Comparison of ENCODE assay signal across 23 mouse cellular contexts in genomic region chr11:115600743-115601142, GRCm38 (mm10). TPM values are rescaled to one million over a fixed set of nuclear protein-coding genes. Genes with fewer than 3 reads are reported as not detected.
DNase-seq lines count a peak whose midpoint lies in the region; ATAC-seq and TF ChIP-seq lines count a peak whose summit lies in the region.
"Had no signal": no experiment of that assay in that cellular context is flagged by ENCODE, and none has a peak within 500 bp of the region (broad histone marks: within the 10 kb centered on the region; RNA-seq: fewer than 3 reads in every experiment).

No protein-coding gene starts in this region.

- H3K9me3 ChIP-seq in liver, embryonic 11.5 days (ENCODE audit: control insufficient read depth, low read length): no peaks in the 10 kb centered on the region
- H3K9me3 ChIP-seq in MEL (replicated peaks; ENCODE audit: insufficient read depth, low read length): no peaks in the 10 kb centered on the region
- H3K9me3 ChIP-seq in liver, embryonic 15.5 days (replicated peaks): no peaks in the 10 kb centered on the region
- no peaks in the 10 kb centered on the region for H3K9me3 ChIP-seq in forebrain, embryonic 16.5 days (ENCODE audit: control insufficient read depth, low read length)
- H3K9me3 ChIP-seq: embryonic facial prominence, embryonic 15.5 days; forebrain, embryonic 15.5 days; hindbrain, embryonic 10.5 days; intestine, embryonic 15.5 days; limb, embryonic 10.5 days; midbrain, embryonic 10.5 days; neural tube, embryonic 15.5 days; stomach, embryonic 15.5 days had no signal

- TF ChIP-seq POLR2A in MEL (IDR thresholded peaks at IDR 0.05; ENCODE audit: control insufficient read depth in 1 of 2, insufficient read depth in 1 of 2, low read depth in 1 of 2, low read length in 2 of 2, poor library complexity in 1 of 2): no peak

- no peak for TF ChIP-seq CTCF in MEL (IDR thresholded peaks at IDR 0.05 in 2 of 3, conservative IDR thresholded peaks at IDR 0.05 in 1 of 3; ENCODE audit: control insufficient read depth in 1 of 3, insufficient read depth in 1 of 3, low read depth in 2 of 3, low read length in 3 of 3, poor library complexity in 1 of 3, severe bottlenecking in 1 of 3)

- TF ChIP-seq RAD21 in MEL (IDR thresholded peaks at IDR 0.05; ENCODE audit: low read depth, low read length): no peak

- no peaks in the 10 kb centered on the region for H3K27me3 ChIP-seq in liver, embryonic 11.5 days (replicated peaks; ENCODE audit: control insufficient read depth, insufficient read depth, low read length)
- no peaks in the 10 kb centered on the region for H3K27me3 ChIP-seq in MEL (ENCODE audit: control insufficient read depth in 1 of 2, insufficient read depth in 2 of 2, low read length in 2 of 2)
- no peaks in the 10 kb centered on the region for H3K27me3 ChIP-seq in liver, embryonic 15.5 days
- no peaks in the 10 kb centered on the region for H3K27me3 ChIP-seq in splenic B cell, adult 2 months (ENCODE audit: control insufficient read depth, insufficient read depth, low read length, poor library complexity, severe bottlenecking)
- H3K27me3 ChIP-seq in forebrain, embryonic 16.5 days (replicated peaks; ENCODE audit: control insufficient read depth, insufficient read depth, low read length): no peaks in the 10 kb centered on the region
- H3K27me3 ChIP-seq: embryonic facial prominence, embryonic 15.5 days; forebrain, embryonic 15.5 days; intestine, embryonic 15.5 days; neural tube, embryonic 15.5 days; stomach, embryonic 15.5 days had no signal

- no peak for ATAC-seq in liver, embryonic 11.5 days (replicated peaks; ENCODE audit: low FRiP score)
- no peak for ATAC-seq in liver, embryonic 15.5 days (ENCODE audit: insufficient read depth)
- ATAC-seq in forebrain, embryonic 16.5 days: no peak
- ATAC-seq: forebrain, embryonic 15.5 days; hindbrain, embryonic 16.5 days; intestine, embryonic 15.5 days had no signal

- DNase-seq in liver, embryonic 11.5 days (ENCODE audit: low spot score): no peak
- no peak for DNase-seq in liver
- no peak for DNase-seq in MEL (ENCODE audit: low read depth, low spot score)
- DNase-seq in splenic B cell, adult 2 months (ENCODE audit: low read depth, low spot score): peak; percentile 58
- no peak for DNase-seq in adipocyte (ENCODE audit: low spot score)
- DNase-seq: adrenal gland, postnatal 25 days; cerebellum, adult 9-10 months; gastrocnemius, postnatal 25 days; heart, adult 18-20 months; kidney, adult 8-10 months; kidney, postnatal 14 days; thymus, postnatal 25 days had no signal

- TF ChIP-seq EP300 in MEL (IDR thresholded peaks at IDR 0.05; ENCODE audit: low read depth in 1 of 2, low read length in 2 of 2): no peak

- no peak overlapping the region for H3K9ac ChIP-seq in liver, embryonic 11.5 days (ENCODE audit: low read depth, low read length)
- H3K9ac ChIP-seq in MEL (ENCODE audit: control insufficient read depth, low read depth, low read length, poor library complexity, severe bottlenecking): peak overlapping the region; percentile 28
- H3K9ac ChIP-seq in liver, embryonic 15.5 days: no peak overlapping the region
- no peak overlapping the region for H3K9ac ChIP-seq in forebrain, embryonic 16.5 days (replicated peaks; ENCODE audit: low read depth, low read length)
- H3K9ac ChIP-seq: embryonic facial prominence, embryonic 15.5 days; forebrain, embryonic 15.5 days; intestine, embryonic 15.5 days; neural tube, embryonic 15.5 days; stomach, embryonic 15.5 days had no signal

- WGBS in liver, embryonic 11.5 days: 94% methylated on average over 15 of the region's 15 CpGs
- WGBS in liver, embryonic 15.5 days (ENCODE audit: insufficient replicate concordance): 94% methylated on average over 15 of the region's 15 CpGs
- 98% methylated on average over 15 of the region's 15 CpGs for WGBS in forebrain, embryonic 16.5 days

- peaks cover 20% of the 10 kb centered on the region for H3K36me3 ChIP-seq in liver, embryonic 11.5 days (ENCODE audit: control insufficient read depth, insufficient read depth, low read length)
- peaks cover 9 to 37% of the 10 kb centered on the region in 2 experiments for H3K36me3 ChIP-seq in MEL (ENCODE audit: control insufficient read depth in 1 of 2, insufficient read depth in 2 of 2, low read length in 2 of 2)
- H3K36me3 ChIP-seq in liver, embryonic 15.5 days (replicated peaks): peaks cover 50% of the 10 kb centered on the region
- H3K36me3 ChIP-seq in splenic B cell, adult 2 months (ENCODE audit: control insufficient read depth, insufficient read depth, low read length, poor library complexity, severe bottlenecking): peaks cover 1% of the 10 kb centered on the region
- no peaks in the 10 kb centered on the region; the same call in 1 of the 2 replicates for H3K36me3 ChIP-seq in forebrain, embryonic 16.5 days (ENCODE audit: control insufficient read depth, insufficient read depth)

- peaks cover 81% of the 10 kb centered on the region for H3K79me2 ChIP-seq in MEL (ENCODE audit: control insufficient read depth, insufficient read depth, low read length, poor library complexity)

- no peak overlapping the region for H3K27ac ChIP-seq in liver, embryonic 11.5 days (ENCODE audit: low read depth, low read length)
- peak overlapping the region; percentile 35; the same call in 1 of the 2 replicates for H3K27ac ChIP-seq in MEL (ENCODE audit: control insufficient read depth, low read depth, low read length)
- H3K27ac ChIP-seq in liver, embryonic 15.5 days (replicated peaks): no peak overlapping the region
- H3K27ac ChIP-seq in forebrain, embryonic 16.5 days (ENCODE audit: low read length): no peak overlapping the region
- H3K27ac ChIP-seq: embryonic facial prominence, embryonic 15.5 days; forebrain, embryonic 15.5 days; hindbrain, embryonic 10.5 days; intestine, embryonic 15.5 days; limb, embryonic 10.5 days; midbrain, embryonic 10.5 days; neural tube, embryonic 15.5 days; stomach, embryonic 15.5 days had no signal

- H3K4me3 ChIP-seq in liver, embryonic 11.5 days (ENCODE audit: low read depth, low read length): no peak overlapping the region
- H3K4me3 ChIP-seq in MEL (ENCODE audit: control insufficient read depth in 1 of 2, insufficient read depth in 1 of 2, low read depth in 2 of 2, low read length in 2 of 2): no peak overlapping the region
- no peak overlapping the region for H3K4me3 ChIP-seq in liver, embryonic 15.5 days (replicated peaks)
- no peak overlapping the region for H3K4me3 ChIP-seq in forebrain, embryonic 16.5 days (replicated peaks; ENCODE audit: low read length)
- H3K4me3 ChIP-seq: embryonic facial prominence, embryonic 15.5 days; forebrain, embryonic 15.5 days; hindbrain, embryonic 10.5 days; intestine, embryonic 15.5 days; limb, embryonic 10.5 days; midbrain, embryonic 10.5 days; neural tube, embryonic 15.5 days; stomach, embryonic 15.5 days had no signal

- H3K4me2 ChIP-seq in liver, embryonic 11.5 days: peak overlapping the region; percentile 1; the same call in 1 of the 2 replicates
- peak overlapping the region; percentile 2; the same call in 1 of the 2 replicates for H3K4me2 ChIP-seq in liver, embryonic 15.5 days
- no peak overlapping the region for H3K4me2 ChIP-seq in forebrain, embryonic 16.5 days (ENCODE audit: low read length)
- H3K4me2 ChIP-seq: embryonic facial prominence, embryonic 15.5 days; forebrain, embryonic 15.5 days; intestine, embryonic 15.5 days; neural tube, embryonic 15.5 days; stomach, embryonic 15.5 days had no signal

- H3K4me1 ChIP-seq in liver, embryonic 11.5 days (replicated peaks; ENCODE audit: control insufficient read depth, insufficient read depth, low read length): peaks cover 34% of the 10 kb centered on the region
- H3K4me1 ChIP-seq in MEL (ENCODE audit: control insufficient read depth in 1 of 2, insufficient read depth in 2 of 2, low read length in 2 of 2): peaks cover 9 to 41% of the 10 kb centered on the region in 2 experiments
- H3K4me1 ChIP-seq in liver, embryonic 15.5 days (replicated peaks): peaks cover 60% of the 10 kb centered on the region
- peaks cover 21% of the 10 kb centered on the region for H3K4me1 ChIP-seq in forebrain, embryonic 16.5 days (replicated peaks; ENCODE audit: control insufficient read depth, insufficient read depth, low read length)

RNA-seq across cellular contexts. Expression of gene Mrps7, which starts 3.0 kb away (rescaled TPM):
- polyA plus RNA-seq in liver, embryonic 11.5 days (2014; fragmentation: Nextera tagmentation; extraction: Ambion mirVana): 121 and 125 TPM in 2 replicates
- 138 and 157 TPM in 2 replicates for total RNA-seq in MEL (2012; rRNA removed)
- 100 to 1,000 TPM; 106 to 199 TPM for polyA plus RNA-seq in MEL (2012; ENCODE audit: insufficient read depth in 1 of 2, insufficient read length in 2 of 2, low read depth in 1 of 2, low replicate concordance in 2 of 2, missing spikeins in 1 of 2)
- 49.5 and 51.3 TPM in 2 replicates for polyA plus RNA-seq in liver, embryonic 15.5 days (2015; fragmentation: Nextera tagmentation; extraction: Ambion mirVana)
- 68.0 and 76.5 TPM in 2 replicates for polyA plus RNA-seq in forebrain, embryonic 16.5 days (2015; fragmentation: Nextera tagmentation; extraction: Ambion mirVana)

RNA-seq across cellular contexts. Expression of gene Gga3, which starts 3.1 kb away (rescaled TPM):
- polyA plus RNA-seq in liver, embryonic 11.5 days (2014; fragmentation: Nextera tagmentation; extraction: Ambion mirVana): 23.6 and 27.4 TPM in 2 replicates
- 24.0 and 28.6 TPM in 2 replicates for total RNA-seq in MEL (2012; rRNA removed)
- 10 to 100 TPM in 1 of 2 experiments, not detected in 1; 59.9 TPM for polyA plus RNA-seq in MEL (2012; ENCODE audit: insufficient read depth in 1 of 2, insufficient read length in 2 of 2, low read depth in 1 of 2, low replicate concordance in 2 of 2, missing spikeins in 1 of 2)
- polyA plus RNA-seq in liver, embryonic 15.5 days (2015; fragmentation: Nextera tagmentation; extraction: Ambion mirVana): 7.7 and 8.2 TPM in 2 replicates
- 32.5 and 37.4 TPM in 2 replicates for polyA plus RNA-seq in forebrain, embryonic 16.5 days (2015; fragmentation: Nextera tagmentation; extraction: Ambion mirVana)

RNA-seq across cellular contexts. Expression of gene Mif4gd, which starts 12.0 kb away (rescaled TPM):
- polyA plus RNA-seq in liver, embryonic 11.5 days (2014; fragmentation: Nextera tagmentation; extraction: Ambion mirVana): 39.0 and 41.4 TPM in 2 replicates
- 42.0 and 52.0 TPM in 2 replicates for total RNA-seq in MEL (2012; rRNA removed)
- polyA plus RNA-seq in MEL (2012; ENCODE audit: insufficient read depth in 1 of 2, insufficient read length in 2 of 2, low read depth in 1 of 2, low replicate concordance in 2 of 2, missing spikeins in 1 of 2): 10 to 100 TPM in 1 of 2 experiments, not detected in 1; 62.9 TPM
- polyA plus RNA-seq in liver, embryonic 15.5 days (2015; fragmentation: Nextera tagmentation; extraction: Ambion mirVana): 27.3 and 32.3 TPM in 2 replicates
- 9.8 and 12.9 TPM in 2 replicates for polyA plus RNA-seq in forebrain, embryonic 16.5 days (2015; fragmentation: Nextera tagmentation; extraction: Ambion mirVana)

RNA-seq across cellular contexts. Expression of gene Slc25a19, which starts 27.4 kb away (rescaled TPM):
- polyA plus RNA-seq in liver, embryonic 11.5 days (2014; fragmentation: Nextera tagmentation; extraction: Ambion mirVana): 30.2 and 30.9 TPM in 2 replicates
- 30.0 and 35.3 TPM in 2 replicates for total RNA-seq in MEL (2012; rRNA removed)
- polyA plus RNA-seq in MEL (2012; ENCODE audit: insufficient read depth in 1 of 2, insufficient read length in 2 of 2, low read depth in 1 of 2, low replicate concordance in 2 of 2, missing spikeins in 1 of 2): 10 to 100 TPM in 1 of 2 experiments, not detected in 1; 43.1 TPM
- polyA plus RNA-seq in liver, embryonic 15.5 days (2015; fragmentation: Nextera tagmentation; extraction: Ambion mirVana): 10.4 and 10.9 TPM in 2 replicates
- 57.2 and 63.0 TPM in 2 replicates for polyA plus RNA-seq in forebrain, embryonic 16.5 days (2015; fragmentation: Nextera tagmentation; extraction: Ambion mirVana)

RNA-seq across cellular contexts. Expression of gene Nup85, which starts 36.5 kb away (rescaled TPM):
- 277 and 296 TPM in 2 replicates for polyA plus RNA-seq in liver, embryonic 11.5 days (2014; fragmentation: Nextera tagmentation; extraction: Ambion mirVana)
- total RNA-seq in MEL (2012; rRNA removed): 338 and 362 TPM in 2 replicates
- polyA plus RNA-seq in MEL (2012; ENCODE audit: insufficient read depth in 1 of 2, insufficient read length in 2 of 2, low read depth in 1 of 2, low replicate concordance in 2 of 2, missing spikeins in 1 of 2): 100 to 1,000 TPM in 1 of 2 experiments, not detected in 1; 370 TPM
- polyA plus RNA-seq in liver, embryonic 15.5 days (2015; fragmentation: Nextera tagmentation; extraction: Ambion mirVana): 111 and 114 TPM in 2 replicates
- 138 and 144 TPM in 2 replicates for polyA plus RNA-seq in forebrain, embryonic 16.5 days (2015; fragmentation: Nextera tagmentation; extraction: Ambion mirVana)
